Mouse (Mus musculus): Measurements from ENCODE around the gene Isca2.

Gene Isca2

DNA sequence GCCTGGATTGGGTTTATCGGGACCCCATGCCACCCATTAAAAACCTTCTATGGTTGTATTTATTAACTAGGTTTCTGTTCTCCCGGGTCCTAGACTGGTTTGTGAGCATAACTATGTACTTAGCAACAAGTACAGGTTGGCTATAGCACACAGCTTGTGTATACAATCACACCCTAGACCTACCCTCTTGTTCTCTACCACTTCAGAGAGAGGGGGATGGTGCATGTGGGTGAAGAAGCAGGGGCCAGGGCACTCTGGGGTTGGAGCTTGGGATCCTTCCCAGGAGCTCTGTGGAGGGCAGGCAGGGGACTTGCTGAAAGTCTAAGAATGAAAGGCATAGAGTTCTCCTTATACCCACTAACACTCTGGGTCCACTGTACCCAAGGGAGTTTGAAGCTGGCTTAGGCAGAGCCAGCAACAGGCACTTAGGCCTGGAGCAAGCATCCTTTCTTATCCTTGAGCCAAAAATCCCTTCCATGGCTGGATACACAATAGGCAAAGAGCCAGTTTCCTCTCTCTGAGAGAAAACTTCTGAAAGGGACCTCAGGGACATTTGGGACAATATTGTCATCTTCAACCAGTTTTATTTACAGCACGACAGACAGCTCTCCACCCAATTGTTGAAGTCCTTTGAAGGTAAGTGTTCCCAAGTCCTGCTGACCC, 41.7 kb downstream of the Isca2 start:
- no peak for DNase-seq (ENCODE audit: extremely low read depth, low read depth)

DNA sequence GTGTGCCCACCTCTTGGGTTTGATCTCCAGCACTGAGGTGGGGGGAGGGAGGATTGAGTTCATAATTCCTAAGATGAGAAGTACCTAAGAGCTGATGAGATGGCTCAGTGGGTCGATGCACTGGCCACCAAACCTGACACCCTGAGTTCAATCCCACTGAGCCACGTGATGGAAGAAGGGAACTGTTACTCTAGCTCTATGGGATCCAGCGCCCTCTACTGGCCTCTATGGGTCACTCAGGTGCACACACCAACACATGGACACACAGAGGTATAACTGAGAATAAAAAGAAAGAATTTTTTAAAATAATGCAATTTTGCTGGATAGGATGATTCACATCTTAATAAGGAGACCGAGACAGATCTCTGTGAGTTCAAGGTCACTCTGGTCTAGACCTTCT, 45.4 kb downstream of the Isca2 start:
- DNase-seq (ENCODE audit: extremely low read depth, low read depth), result peak; percentile 7

DNA sequence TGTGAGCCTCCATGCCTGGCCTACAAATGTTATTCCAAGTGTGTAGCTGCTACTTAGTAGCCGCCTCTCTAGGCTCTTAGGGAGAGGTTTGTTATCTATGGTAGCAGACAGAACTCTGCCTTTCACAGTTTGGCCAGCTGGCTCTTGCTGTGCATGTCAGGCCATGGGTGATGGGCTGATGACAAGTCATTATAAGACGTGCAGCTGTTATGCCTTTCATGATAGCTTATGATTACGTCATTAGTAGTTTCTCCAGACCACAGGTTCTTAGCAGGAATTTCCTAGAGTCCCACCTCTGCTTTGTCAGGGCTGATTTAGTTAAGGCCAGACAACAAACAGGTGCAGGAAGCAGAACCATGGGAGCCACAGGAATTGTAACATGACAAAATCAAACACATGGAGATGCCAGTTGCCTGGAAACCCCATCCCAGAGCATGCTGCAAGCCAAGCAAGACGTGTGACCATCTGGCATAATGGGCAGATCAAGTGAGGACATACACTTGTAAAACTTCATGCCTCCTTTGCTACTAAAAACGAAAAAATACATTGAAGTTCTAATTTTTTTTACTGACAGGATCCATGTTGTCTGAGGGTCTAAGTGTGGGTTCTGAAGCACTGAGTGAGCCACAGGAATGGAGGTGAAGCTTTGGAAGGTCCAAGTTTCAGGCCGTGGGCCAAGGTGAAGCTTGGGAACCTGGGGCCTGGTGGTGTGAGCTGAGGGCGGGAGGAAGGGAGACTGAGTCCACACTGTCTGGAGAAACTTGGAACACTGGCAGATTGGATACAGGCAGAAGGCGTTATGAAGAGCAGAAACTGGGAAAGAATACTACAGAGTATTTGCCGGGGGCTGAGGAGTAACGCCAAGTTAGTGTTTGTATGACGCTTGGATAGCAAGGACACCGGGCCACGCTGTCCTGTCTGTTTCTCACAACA, 46.5 kb downstream of the Isca2 start:
- peak; percentile 87 for DNase-seq (ENCODE audit: extremely low read depth, low read depth)

DNA sequence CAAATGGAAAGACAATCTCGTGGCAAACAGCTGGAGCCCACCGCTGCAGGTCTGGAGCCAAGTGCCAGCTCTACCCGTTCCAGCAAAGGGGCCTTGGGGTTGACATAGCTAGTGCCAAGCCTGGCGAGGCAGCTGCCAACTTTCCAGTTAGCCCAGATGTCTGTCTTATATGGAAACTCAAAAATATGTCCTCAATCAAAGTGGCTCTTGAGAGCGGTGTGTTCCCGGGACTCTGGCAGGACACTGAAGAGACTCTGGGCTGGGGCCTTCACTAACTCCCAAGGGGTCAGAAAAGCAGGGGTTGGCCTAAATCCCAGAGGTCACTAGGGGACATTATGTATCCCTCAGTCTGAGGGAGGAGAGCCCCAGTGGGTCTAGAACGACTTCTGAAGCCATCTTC, 50.5 kb downstream of the Isca2 start:
- no peak for DNase-seq (ENCODE audit: extremely low read depth, low read depth)

DNA sequence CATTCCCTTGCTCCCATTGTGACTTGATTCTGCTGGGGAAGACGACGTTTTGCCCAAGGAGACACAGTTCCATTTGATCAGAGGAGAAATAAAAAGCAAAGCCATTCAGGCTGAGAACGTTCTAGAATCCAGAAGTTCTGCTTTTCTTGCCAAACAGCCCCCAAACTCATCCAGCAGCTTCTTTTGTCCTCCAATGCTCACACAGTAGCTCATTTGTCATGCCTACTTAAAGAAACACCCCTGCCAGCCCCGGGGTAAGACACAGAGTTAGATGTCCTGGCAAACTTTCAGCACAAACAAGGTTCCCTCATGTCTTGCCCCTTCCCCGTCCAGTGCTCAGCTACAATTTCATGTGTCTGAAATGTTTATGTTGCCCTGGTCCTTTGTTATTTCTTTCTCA, 51.2 kb downstream of the Isca2 start:
- no peak for DNase-seq (ENCODE audit: extremely low read depth, low read depth)

Measured in MEL-GATA-1-ER (cell line).